Mouse (Mus musculus): ENCODE data around the gene Pigt. TPM values are rescaled to one million over a fixed set of nuclear protein-coding genes. Genes with fewer than 3 reads are reported as not detected.

Gene Pigt
- total and polyA plus RNA-seq, 3 experiments = 31.3 to 51.3 (median 31.5) TPM

DNA sequence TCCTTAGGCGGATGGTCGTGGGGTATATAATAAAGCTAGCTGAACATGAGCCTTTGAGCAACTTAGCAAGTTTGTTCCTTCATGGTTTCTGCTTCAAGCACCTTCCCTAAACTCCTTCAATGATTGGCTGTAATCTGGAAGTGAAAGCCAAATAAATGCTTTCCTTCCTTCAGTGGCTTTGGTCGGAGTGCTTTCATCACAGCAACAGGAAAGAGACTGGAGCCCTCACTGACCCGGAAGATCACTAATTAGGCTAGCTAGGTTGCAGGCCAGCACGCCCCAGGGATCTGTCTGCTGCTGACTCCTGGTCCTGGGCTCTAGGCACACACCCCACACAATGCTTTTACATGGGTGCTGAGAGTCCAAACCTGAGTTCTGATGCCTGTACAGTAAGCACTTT lies 31.2 kb downstream of the Pigt start:
- intact Hi-C loops (cut with DNase I) = no loop called here
- TF ChIP-seq POLR2A (IDR thresholded peaks at IDR 0.05; ENCODE audit: insufficient read depth, low read depth, low read length) = no peak
- no peak for TF ChIP-seq CTCF (IDR thresholded peaks at IDR 0.05)
- TF ChIP-seq EP300 (IDR thresholded peaks at IDR 0.05; ENCODE audit: insufficient read depth, low read depth, low read length) = no peak

GRCm38 (mm10) chr2:164531169-164531568 lies 33.8 kb downstream of the Pigt start:
- TF ChIP-seq CTCF (IDR thresholded peaks at IDR 0.05) = no peak; the same call in 1 of the 2 replicates
- TF ChIP-seq EP300 (IDR thresholded peaks at IDR 0.05; ENCODE audit: insufficient read depth, low read depth, low read length) = 0 out of 2 replicates have a peak, but pooled peaks have one; percentile 58
- H3K36me3 ChIP-seq (ENCODE audit: control insufficient read depth, insufficient read depth, low read length) = no peaks in the 10 kb centered on the region
- H3K27me3 ChIP-seq (ENCODE audit: control insufficient read depth, insufficient read depth, low read length) = no peaks in the 10 kb centered on the region
- intact Hi-C loops (cut with DNase I) = no loop called here
- H3K9ac ChIP-seq (ENCODE audit: low read depth, low read length) = no peak overlapping the region
- H3K4me1 ChIP-seq (ENCODE audit: control insufficient read depth, insufficient read depth, low read length) = no peaks in the 10 kb centered on the region
- WGBS = 6% methylated on average over 3 of the region's 3 CpGs
- peak; percentile 62 to 77 for DNase-seq
- no peaks in the 10 kb centered on the region for H3K79me2 ChIP-seq (replicated peaks; ENCODE audit: control insufficient read depth, insufficient read depth, low read length)
- no peak overlapping the region for H3K4me3 ChIP-seq
- no peak overlapping the region for H3K27ac ChIP-seq

More for the DNA sequence above, 31.2 kb downstream of the Pigt start:
- DNase-seq = no peak
- Histone ChIP-seq H3K27me3 (ENCODE audit: control insufficient read depth, insufficient read depth, low read length) (no peaks in the 10 kb centered on the region), H3K79me2 (replicated peaks; ENCODE audit: control insufficient read depth, insufficient read depth, low read length) (no peaks in the 10 kb centered on the region), H3K36me3 (ENCODE audit: control insufficient read depth, insufficient read depth, low read length) (no peaks in the 10 kb centered on the region), H3K9ac (ENCODE audit: low read depth, low read length) (no peak overlapping the region), H3K27ac (no peak overlapping the region), H3K4me3 (no peak overlapping the region), H3K4me1 (ENCODE audit: control insufficient read depth, insufficient read depth, low read length) (no peaks in the 10 kb centered on the region)
- WGBS = 48% methylated on average over 5 of the region's 5 CpGs

DNA sequence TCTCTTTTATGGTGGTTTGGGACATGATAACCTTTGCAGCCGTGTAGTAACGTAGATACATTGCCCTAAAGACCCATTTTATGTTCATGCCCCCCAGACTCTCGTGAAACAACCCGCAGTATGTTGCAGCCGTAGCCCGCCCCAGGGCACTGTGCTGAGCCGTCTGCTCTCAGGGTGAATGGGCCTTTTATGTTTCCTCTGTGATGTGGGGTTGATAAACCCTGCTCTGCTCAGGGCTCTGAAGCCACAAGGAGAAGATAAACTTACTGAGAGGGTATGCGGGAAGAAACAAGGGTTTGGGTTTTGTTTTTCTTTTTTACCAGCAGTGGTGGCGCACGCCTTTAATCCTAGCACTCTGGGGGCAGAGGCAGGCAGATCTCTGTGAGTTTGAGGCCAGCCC lies 37.0 kb downstream of the Pigt start:
- Histone ChIP-seq H3K4me3 (no peak overlapping the region), H3K4me1 (ENCODE audit: control insufficient read depth, insufficient read depth, low read length) (no peaks in the 10 kb centered on the region), H3K27me3 (ENCODE audit: control insufficient read depth, insufficient read depth, low read length) (no peaks in the 10 kb centered on the region), H3K36me3 (ENCODE audit: control insufficient read depth, insufficient read depth, low read length) (no peaks in the 10 kb centered on the region), H3K9ac (ENCODE audit: low read depth, low read length) (no peak overlapping the region), H3K27ac (no peak overlapping the region), H3K79me2 (replicated peaks; ENCODE audit: control insufficient read depth, insufficient read depth, low read length) (no peaks in the 10 kb centered on the region)
- 73% methylated on average over 10 of the region's 10 CpGs for WGBS
- TF ChIP-seq EP300 (IDR thresholded peaks at IDR 0.05; ENCODE audit: insufficient read depth, low read depth, low read length) (no peak), CTCF (IDR thresholded peaks at IDR 0.05) (no peak), POLR2A (IDR thresholded peaks at IDR 0.05; ENCODE audit: insufficient read depth, low read depth, low read length) (no peak)
- intact Hi-C loops (cut with DNase I) = no loop called here
- DNase-seq = no peak

DNA sequence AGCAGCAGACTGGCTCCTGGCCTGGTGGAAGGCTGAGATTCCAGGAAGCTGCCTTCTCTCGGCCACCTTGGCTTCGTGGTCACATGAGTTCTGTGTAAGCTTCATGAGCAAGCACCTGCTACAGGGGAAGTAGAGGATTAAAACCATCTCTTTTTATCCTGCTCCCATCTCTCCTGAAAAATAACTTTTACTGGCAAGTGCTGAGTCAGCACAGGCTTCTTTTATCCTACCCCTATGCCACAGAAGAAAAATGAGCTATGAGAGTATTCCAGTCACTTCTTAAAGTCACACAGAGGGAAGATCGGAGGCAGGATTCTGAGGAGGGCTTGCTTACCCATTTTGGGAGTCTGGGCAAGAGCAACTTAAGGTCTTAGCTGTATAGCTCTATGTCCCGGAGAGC lies 39.7 kb downstream of the Pigt start:
- Histone ChIP-seq H3K79me2 (replicated peaks; ENCODE audit: control insufficient read depth, insufficient read depth, low read length) (no peaks in the 10 kb centered on the region), H3K36me3 (ENCODE audit: control insufficient read depth, insufficient read depth, low read length) (no peaks in the 10 kb centered on the region), H3K27ac (no peak overlapping the region), H3K27me3 (ENCODE audit: control insufficient read depth, insufficient read depth, low read length) (peaks cover 1% of the 10 kb centered on the region; the same call in 1 of the 2 replicates), H3K4me1 (ENCODE audit: control insufficient read depth, insufficient read depth, low read length) (peaks cover 6% of the 10 kb centered on the region; the same call in 1 of the 2 replicates), H3K4me3 (no peak overlapping the region), H3K9ac (ENCODE audit: low read depth, low read length) (no peak overlapping the region)
- TF ChIP-seq EP300 (IDR thresholded peaks at IDR 0.05; ENCODE audit: insufficient read depth, low read depth, low read length) = no peak
- no peak for TF ChIP-seq CTCF (IDR thresholded peaks at IDR 0.05)
- no peak for TF ChIP-seq POLR2A (IDR thresholded peaks at IDR 0.05; ENCODE audit: insufficient read depth, low read depth, low read length)
- intact Hi-C loops (cut with DNase I) = no loop called here
- 69% methylated on average over 4 of the region's 4 CpGs for WGBS
- no peak for DNase-seq

DNA sequence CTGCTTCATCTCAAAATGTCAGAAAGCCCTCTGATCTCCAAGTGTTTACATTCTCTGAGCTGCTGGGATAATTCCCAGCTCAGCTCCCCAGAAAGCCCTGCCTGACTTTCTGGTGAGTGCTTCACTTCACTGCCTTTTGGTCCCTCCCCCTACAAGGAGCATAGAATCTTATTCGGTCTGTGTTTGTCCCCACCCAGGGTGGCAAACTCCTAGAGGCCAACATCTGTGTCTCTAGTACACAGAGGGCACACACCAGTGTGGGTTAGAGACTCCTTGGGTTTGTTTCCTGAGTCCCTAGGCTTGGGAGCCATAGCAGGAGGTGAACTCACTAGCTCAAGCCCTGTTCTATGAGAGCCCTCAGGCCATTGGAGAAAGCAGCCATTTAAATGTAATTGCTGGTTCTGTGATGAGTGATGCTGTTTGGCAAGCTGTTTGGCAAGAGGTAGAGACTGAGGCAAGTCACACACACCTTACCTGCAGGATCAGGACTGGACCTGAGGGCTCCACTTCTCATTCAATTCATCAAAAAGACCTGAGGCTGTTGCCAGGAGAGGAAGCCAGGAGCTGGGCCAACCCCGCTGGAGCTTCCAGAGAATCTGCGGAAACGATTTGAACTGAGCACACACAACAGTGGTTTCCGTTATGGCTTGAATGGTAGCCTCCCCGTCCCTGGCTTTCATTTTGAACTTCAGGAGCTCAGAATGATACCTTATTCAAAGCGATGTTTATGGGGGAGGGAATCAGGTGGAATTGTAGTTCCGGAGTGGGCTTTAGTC lies 43.5 kb downstream of the Pigt start:
- TF ChIP-seq POLR2A (IDR thresholded peaks at IDR 0.05; ENCODE audit: insufficient read depth, low read depth, low read length) (no peak), CTCF (IDR thresholded peaks at IDR 0.05) (no peak), EP300 (IDR thresholded peaks at IDR 0.05; ENCODE audit: insufficient read depth, low read depth, low read length) (no peak)
- H3K4me3 ChIP-seq = no peak overlapping the region
- WGBS = 30% methylated on average over 8 of the region's 8 CpGs
- no peak overlapping the region for H3K27ac ChIP-seq
- H3K4me1 ChIP-seq (ENCODE audit: control insufficient read depth, insufficient read depth, low read length) = peaks cover 6% of the 10 kb centered on the region; the same call in 1 of the 2 replicates
- H3K9ac ChIP-seq (ENCODE audit: low read depth, low read length) = no peak overlapping the region
- DNase-seq = peak in 1 of 2 experiments; percentile 29
- intact Hi-C loops (cut with DNase I) = no loop called here
- peaks cover 1% of the 10 kb centered on the region; the same call in 1 of the 2 replicates for H3K27me3 ChIP-seq (ENCODE audit: control insufficient read depth, insufficient read depth, low read length)
- no peaks in the 10 kb centered on the region for H3K36me3 ChIP-seq (ENCODE audit: control insufficient read depth, insufficient read depth, low read length)
- H3K79me2 ChIP-seq (replicated peaks; ENCODE audit: control insufficient read depth, insufficient read depth, low read length) = no peaks in the 10 kb centered on the region

DNA sequence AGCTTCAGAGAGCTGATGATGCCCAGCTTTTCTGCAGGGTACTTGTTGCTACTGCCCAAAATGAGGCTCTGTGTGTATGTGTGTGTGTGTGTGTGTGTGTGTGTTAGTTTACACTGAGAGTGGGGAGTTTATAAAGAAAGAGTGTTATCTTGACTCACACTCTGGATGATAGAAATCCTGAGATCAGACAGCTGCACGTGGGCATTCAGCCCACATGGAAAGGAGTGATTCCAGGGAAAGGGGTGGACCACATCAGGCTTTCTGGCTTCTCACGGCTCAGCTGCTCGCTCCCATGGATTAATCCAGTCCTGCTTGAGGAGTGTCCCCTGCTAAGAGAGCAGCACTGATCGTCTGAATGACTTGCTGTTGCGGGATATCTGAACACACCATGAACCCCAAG lies 44.8 kb downstream of the Pigt start:
- H3K79me2 ChIP-seq (replicated peaks; ENCODE audit: control insufficient read depth, insufficient read depth, low read length) = no peaks in the 10 kb centered on the region

More for the DNA sequence above, 44.8 kb downstream of the Pigt start:
- WGBS = 73% methylated on average over 5 of the region's 5 CpGs
- DNase-seq = no peak
- intact Hi-C loops (cut with DNase I) = no loop called here
- H3K4me1 ChIP-seq (ENCODE audit: control insufficient read depth, insufficient read depth, low read length) = peaks cover 6% of the 10 kb centered on the region; the same call in 1 of the 2 replicates
- no peak overlapping the region for H3K4me3 ChIP-seq
- TF ChIP-seq EP300 (IDR thresholded peaks at IDR 0.05; ENCODE audit: insufficient read depth, low read depth, low read length) (no peak), CTCF (IDR thresholded peaks at IDR 0.05) (no peak), POLR2A (IDR thresholded peaks at IDR 0.05; ENCODE audit: insufficient read depth, low read depth, low read length) (no peak)
- H3K27ac ChIP-seq = no peak overlapping the region
- peaks cover 1% of the 10 kb centered on the region; the same call in 1 of the 2 replicates for H3K27me3 ChIP-seq (ENCODE audit: control insufficient read depth, insufficient read depth, low read length)
- no peak overlapping the region for H3K9ac ChIP-seq (ENCODE audit: low read depth, low read length)
- H3K36me3 ChIP-seq (ENCODE audit: control insufficient read depth, insufficient read depth, low read length) = no peaks in the 10 kb centered on the region
